Mouse (Mus musculus): ENCODE measurements around the gene Zfpm1. TPM values are rescaled to one million over a fixed set of nuclear protein-coding genes. Genes with fewer than 3 reads are reported as not detected.

The Zfpm1 gene
- polyA plus RNA-seq, 1 experiment from 2014 or later: 1.1 TPM

DNA sequence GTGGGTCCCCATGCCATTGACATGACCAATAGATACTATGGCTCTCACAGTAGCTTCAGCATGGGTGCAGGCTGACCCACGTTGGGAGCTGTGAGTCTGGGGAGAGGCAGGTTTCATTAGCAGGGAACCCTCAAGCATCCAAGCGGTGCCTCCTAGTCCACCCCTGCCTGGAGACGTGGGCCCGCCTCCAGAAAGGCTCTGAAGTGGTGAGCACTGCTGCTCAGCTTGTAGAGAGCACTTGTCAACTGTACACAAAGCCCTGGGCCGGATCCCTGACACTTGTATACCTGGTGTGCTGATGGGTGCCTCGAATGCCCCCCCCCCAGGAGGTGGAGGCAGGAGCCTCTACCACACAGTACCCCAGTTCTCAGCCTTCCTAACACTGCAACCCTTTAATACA, 21.5 kb downstream of the Zfpm1 start:
- no peak overlapping the region for H3K9ac ChIP-seq
- H3K4me2 ChIP-seq: no peak overlapping the region
- no peak for ATAC-seq (ENCODE audit: insufficient number of reproducible peaks, low FRiP score, low TSS enrichment, low read depth)
- no peak overlapping the region for H3K4me3 ChIP-seq
- 60% methylated on average over 6 of the region's 6 CpGs for WGBS
- no peaks in the 10 kb centered on the region for H3K36me3 ChIP-seq
- H3K4me1 ChIP-seq: peaks cover 3% of the 10 kb centered on the region
- no peaks in the 10 kb centered on the region for H3K27me3 ChIP-seq
- H3K9me3 ChIP-seq: no peaks in the 10 kb centered on the region
- H3K27ac ChIP-seq: no peak overlapping the region

DNA sequence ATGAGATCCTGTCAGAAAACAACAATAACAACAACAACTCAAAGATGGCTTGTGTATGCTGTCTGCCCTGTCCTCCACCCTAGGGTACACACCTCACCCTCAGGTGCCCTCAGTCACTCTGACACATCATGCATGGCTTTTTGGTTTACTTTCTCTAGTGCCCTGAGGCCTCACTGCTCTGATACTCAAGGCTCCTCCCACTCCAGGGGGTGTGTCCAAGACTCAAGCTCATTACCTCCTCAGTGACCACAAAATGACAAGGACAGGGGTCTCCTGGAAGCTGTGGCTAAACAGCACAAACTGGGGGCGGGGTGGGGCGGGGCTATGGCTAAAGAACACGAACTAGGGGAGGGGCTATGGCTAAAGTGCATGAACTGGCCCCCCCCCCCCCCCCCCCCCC, 22.1 kb downstream of the Zfpm1 start:
- Histone ChIP-seq H3K4me1 (peaks cover 3% of the 10 kb centered on the region), H3K9ac (no peak overlapping the region), H3K27me3 (no peaks in the 10 kb centered on the region), H3K4me2 (no peak overlapping the region), H3K27ac (no peak overlapping the region), H3K4me3 (no peak overlapping the region), H3K9me3 (no peaks in the 10 kb centered on the region), H3K36me3 (peaks cover 5% of the 10 kb centered on the region; the same call in 1 of the 2 replicates)
- WGBS: 23% methylated on average over 3 of the region's 3 CpGs
- ATAC-seq (ENCODE audit: insufficient number of reproducible peaks, low FRiP score, low TSS enrichment, low read depth): no peak

DNA sequence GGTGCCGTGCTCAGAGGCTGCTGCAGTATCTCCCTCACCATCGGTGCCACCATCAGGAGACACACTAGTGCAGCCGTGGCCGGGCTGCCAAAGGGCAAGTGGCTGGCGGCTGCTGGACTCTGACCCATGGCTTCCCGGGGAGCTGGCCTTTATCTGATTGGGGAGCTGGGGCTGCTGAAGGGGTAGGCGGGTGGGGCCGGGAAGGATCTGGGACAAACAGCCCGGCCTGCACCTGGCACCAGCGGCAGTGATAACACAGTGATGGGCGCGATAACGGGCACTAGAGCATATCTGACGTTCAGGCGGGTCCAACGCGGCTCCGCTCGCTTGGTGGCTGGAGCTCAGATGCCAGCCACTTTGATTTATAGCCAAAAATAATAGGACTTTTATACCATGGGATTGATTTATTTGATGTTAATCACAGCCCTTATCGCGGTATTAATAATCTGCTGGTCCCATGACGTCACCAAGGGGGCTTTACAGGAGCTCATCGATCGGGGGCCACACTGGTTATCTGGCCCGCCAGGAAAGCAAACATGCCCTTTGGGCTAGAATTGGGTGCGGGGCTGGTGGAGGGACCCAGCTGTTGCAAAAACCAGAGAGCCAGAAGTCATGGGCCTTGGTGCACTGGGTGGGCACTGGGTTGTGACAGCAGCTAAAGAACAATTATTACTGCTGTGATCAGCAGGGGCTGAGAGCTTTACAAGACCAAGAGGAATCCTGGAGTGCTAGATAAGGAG, 24.9 kb downstream of the Zfpm1 start:
- ATAC-seq (ENCODE audit: insufficient number of reproducible peaks, low FRiP score, low TSS enrichment, low read depth): no peak
- Histone ChIP-seq H3K27me3 (no peaks in the 10 kb centered on the region), H3K36me3 (peaks cover 7% of the 10 kb centered on the region; the same call in 1 of the 2 replicates), H3K9ac (no peak overlapping the region), H3K27ac (no peak overlapping the region), H3K4me2 (no peak overlapping the region), H3K4me3 (no peak overlapping the region), H3K9me3 (no peaks in the 10 kb centered on the region), H3K4me1 (peaks cover 3% of the 10 kb centered on the region)
- WGBS: 84% methylated on average over 26 of the region's 26 CpGs

DNA sequence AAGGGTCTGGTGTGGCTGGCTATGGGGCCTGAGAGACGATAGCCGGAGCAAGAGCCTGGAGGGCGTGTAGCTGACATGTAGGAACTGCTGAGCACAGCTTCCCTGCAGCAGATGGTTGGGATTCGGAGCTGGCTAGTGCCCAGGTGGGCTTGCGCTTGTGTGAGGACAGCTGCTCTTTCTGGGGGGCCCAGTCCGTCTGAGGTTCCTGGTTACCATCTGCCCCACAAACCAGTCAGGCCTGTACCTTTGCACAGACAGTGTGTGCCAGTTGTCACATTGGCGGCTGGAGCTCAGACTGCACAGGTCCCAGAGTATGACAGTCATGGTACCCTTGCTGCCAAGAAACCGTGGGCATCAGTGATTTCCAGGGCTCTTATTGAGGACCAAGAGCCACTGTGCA, 25.9 kb downstream of the Zfpm1 start:
- Histone ChIP-seq H3K9me3 (no peaks in the 10 kb centered on the region), H3K36me3 (peaks cover 7% of the 10 kb centered on the region; the same call in 1 of the 2 replicates), H3K9ac (no peak overlapping the region), H3K27ac (no peak overlapping the region), H3K27me3 (no peaks in the 10 kb centered on the region), H3K4me3 (no peak overlapping the region), H3K4me1 (peaks cover 1% of the 10 kb centered on the region), H3K4me2 (no peak overlapping the region)
- 74% methylated on average over 8 of the region's 8 CpGs for WGBS
- ATAC-seq (ENCODE audit: insufficient number of reproducible peaks, low FRiP score, low TSS enrichment, low read depth): no peak

DNA sequence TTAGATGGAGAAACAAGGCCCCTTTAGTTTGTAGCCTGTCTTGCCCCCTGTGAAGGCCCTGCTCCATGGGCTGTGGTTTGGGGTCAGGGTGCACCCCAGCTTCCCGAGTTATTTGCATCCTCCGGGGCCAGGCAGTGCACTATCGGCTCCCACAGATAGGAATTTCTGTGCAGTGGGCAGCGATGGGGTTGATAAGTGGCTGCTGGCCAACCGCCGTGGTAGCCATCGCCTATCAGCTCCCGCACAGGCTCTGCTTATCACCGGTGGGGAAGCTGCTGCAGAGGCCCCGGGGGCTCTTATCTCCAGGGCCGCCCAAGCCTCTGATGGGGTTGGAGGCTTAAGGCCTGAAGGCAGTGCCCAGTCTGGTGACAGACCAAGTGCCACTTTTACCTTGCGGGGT, 27.3 kb downstream of the Zfpm1 start:
- Histone ChIP-seq H3K4me2 (no peak overlapping the region), H3K9me3 (no peaks in the 10 kb centered on the region), H3K9ac (no peak overlapping the region), H3K36me3 (peaks cover 7% of the 10 kb centered on the region; the same call in 1 of the 2 replicates), H3K27ac (no peak overlapping the region), H3K4me1 (peaks cover 3% of the 10 kb centered on the region; the same call in 1 of the 2 replicates), H3K4me3 (no peak overlapping the region), H3K27me3 (no peaks in the 10 kb centered on the region)
- no peak for ATAC-seq (ENCODE audit: insufficient number of reproducible peaks, low FRiP score, low TSS enrichment, low read depth)
- 85% methylated on average over 12 of the region's 12 CpGs for WGBS

DNA sequence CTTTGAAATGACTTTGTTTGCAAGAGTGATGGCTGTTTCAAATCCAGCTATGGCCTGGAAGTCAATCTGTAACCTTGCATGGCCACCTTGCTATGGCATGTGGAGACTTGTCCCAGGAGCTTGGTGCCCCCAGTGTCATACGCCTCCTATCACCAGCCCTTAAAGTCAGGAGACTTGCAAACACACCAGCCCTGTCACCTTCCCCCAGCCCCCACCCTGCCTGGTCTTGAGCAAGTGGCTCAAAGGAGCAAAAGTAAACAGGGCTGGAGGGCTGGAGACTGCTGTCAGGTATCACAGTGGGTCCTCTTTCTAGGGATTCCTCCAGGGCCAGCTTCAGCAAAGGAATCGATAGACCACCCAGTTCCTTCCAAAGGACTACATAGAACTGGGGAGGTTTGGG, 29.2 kb downstream of the Zfpm1 start:
- no peaks in the 10 kb centered on the region for H3K9me3 ChIP-seq
- WGBS: 93% methylated on average over 2 of the region's 2 CpGs
- H3K4me3 ChIP-seq: no peak overlapping the region
- H3K36me3 ChIP-seq: peaks cover 7% of the 10 kb centered on the region; the same call in 1 of the 2 replicates
- no peak for ATAC-seq (ENCODE audit: insufficient number of reproducible peaks, low FRiP score, low TSS enrichment, low read depth)
- H3K27me3 ChIP-seq: no peaks in the 10 kb centered on the region
- H3K4me2 ChIP-seq: no peak overlapping the region
- no peak overlapping the region for H3K9ac ChIP-seq
- peaks cover 3% of the 10 kb centered on the region; the same call in 1 of the 2 replicates for H3K4me1 ChIP-seq
- H3K27ac ChIP-seq: no peak overlapping the region

DNA sequence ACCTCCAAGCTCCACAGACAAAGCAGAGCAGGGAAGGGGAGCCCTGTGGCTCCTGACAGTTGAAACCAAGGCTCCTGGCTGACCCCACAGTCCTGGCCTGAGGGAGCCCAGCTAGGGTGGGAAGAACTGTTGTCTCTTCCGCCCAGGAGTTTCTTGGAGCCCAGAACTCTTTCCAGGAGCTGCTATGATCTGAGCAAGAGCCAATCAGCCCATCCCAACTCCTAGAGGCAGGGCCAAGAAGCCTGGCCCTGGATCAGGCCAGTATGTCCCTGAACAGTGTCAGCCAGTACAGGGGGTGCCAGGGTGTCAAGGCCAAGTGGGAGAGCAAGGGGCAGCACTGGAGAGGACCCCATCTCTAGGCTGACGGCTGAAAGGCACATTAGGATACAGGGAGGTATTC, 30.6 kb downstream of the Zfpm1 start:
- H3K36me3 ChIP-seq: peaks cover 7% of the 10 kb centered on the region; the same call in 1 of the 2 replicates
- no peak overlapping the region for H3K27ac ChIP-seq
- WGBS: 71% methylated on average over 2 of the region's 2 CpGs

DNA sequence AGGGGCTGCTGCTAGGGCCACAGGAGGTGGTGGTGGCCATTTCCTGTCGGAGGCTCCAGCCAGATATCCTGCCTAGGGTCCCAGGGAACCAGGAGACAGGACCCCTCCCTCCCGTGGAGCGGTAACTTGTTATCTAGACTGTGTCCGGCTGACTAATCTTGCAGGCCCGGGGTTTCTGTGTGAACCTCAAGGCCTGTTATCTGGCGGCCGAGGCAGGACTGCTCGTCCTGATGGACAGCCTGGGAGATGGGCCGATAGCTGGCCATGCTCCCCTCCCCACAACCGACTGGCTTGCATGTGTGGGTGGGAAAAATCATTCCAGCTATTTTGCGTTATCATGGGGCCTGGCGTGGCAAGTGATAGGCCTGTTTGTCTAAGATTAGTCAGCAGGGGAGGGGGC, 31.4 kb downstream of the Zfpm1 start:
- WGBS: 59% methylated on average over 12 of the region's 12 CpGs

More for the DNA sequence above, 30.6 kb downstream of the Zfpm1 start:
- H3K9me3 ChIP-seq: no peaks in the 10 kb centered on the region
- no peak overlapping the region for H3K4me2 ChIP-seq
- no peaks in the 10 kb centered on the region for H3K27me3 ChIP-seq
- no peak overlapping the region for H3K4me3 ChIP-seq
- ATAC-seq (ENCODE audit: insufficient number of reproducible peaks, low FRiP score, low TSS enrichment, low read depth): no peak
- H3K4me1 ChIP-seq: peaks cover 6% of the 10 kb centered on the region; the same call in 1 of the 2 replicates
- no peak overlapping the region for H3K9ac ChIP-seq

DNA sequence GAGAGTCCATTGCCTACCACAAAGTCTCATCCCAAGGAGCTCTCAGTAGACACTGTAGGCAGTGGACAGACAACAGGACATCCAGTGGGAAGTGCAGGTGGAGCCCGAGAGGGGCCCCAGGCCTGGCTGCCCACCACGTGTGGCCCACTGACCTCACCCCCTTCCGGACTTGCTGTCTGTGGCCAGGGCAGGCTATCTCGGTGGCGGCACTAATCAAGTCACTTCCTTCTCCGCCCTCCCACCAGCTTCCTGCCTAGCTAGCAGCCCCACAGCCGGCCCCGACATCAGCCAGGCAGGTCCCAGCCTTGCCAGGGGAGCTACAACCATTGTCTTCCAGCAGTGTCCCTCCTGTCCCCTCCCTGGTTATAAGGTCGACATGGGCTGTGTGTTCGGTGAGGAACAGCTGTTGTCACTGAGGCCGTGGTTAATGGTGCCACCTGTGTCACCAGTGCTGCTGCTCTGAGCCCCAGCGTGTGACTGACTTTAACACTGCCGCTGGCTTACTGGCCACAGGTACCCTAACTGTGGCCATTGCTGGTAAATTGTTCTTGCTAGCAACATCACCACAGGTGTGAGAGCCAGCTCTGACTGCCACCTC, 33.1 kb downstream of the Zfpm1 start:
- H3K4me3 ChIP-seq: no peak overlapping the region
- H3K27ac ChIP-seq: no peak overlapping the region
- WGBS: 53% methylated on average over 13 of the region's 13 CpGs
- no peak for ATAC-seq (ENCODE audit: insufficient number of reproducible peaks, low FRiP score, low TSS enrichment, low read depth)
- no peaks in the 10 kb centered on the region for H3K27me3 ChIP-seq
- no peak overlapping the region for H3K9ac ChIP-seq
- H3K4me2 ChIP-seq: no peak overlapping the region
- no peaks in the 10 kb centered on the region for H3K36me3 ChIP-seq
- H3K4me1 ChIP-seq: 0 out of 2 replicates have a peak, but pooled peaks cover 6% of the 10 kb centered on the region
- no peaks in the 10 kb centered on the region for H3K9me3 ChIP-seq

More for the DNA sequence above, 31.4 kb downstream of the Zfpm1 start:
- no peaks in the 10 kb centered on the region for H3K9me3 ChIP-seq
- H3K27ac ChIP-seq: no peak overlapping the region
- no peaks in the 10 kb centered on the region for H3K27me3 ChIP-seq
- ATAC-seq (ENCODE audit: insufficient number of reproducible peaks, low FRiP score, low TSS enrichment, low read depth): no peak
- H3K4me3 ChIP-seq: no peak overlapping the region
- H3K36me3 ChIP-seq: peaks cover 7% of the 10 kb centered on the region; the same call in 1 of the 2 replicates
- peaks cover 6% of the 10 kb centered on the region; the same call in 1 of the 2 replicates for H3K4me1 ChIP-seq
- H3K4me2 ChIP-seq: no peak overlapping the region
- no peak overlapping the region for H3K9ac ChIP-seq

DNA sequence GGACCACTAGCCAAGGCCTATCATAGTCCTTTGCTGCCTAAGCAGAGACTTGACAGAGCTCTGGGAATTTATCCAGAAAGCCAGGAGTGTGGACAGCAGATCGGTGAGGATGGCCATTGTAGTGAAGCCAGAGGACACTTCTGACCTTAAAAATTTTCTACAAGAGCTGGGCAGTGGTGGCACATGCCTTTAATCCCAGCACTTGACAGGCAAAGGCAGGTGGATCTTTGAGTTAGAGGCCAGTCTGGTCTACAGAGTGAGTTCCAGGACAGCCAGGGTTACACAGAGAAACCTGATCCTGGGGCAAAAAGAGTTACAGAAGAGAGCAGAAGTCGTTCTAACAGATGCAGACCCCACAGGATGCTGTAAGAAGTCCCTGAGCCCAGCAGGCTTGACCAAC, 34.5 kb downstream of the Zfpm1 start:
- H3K27ac ChIP-seq: no peak overlapping the region
- H3K9ac ChIP-seq: no peak overlapping the region
- ATAC-seq (ENCODE audit: insufficient number of reproducible peaks, low FRiP score, low TSS enrichment, low read depth): no peak
- no peak overlapping the region for H3K4me3 ChIP-seq
- 50% methylated on average over 2 of the region's 2 CpGs for WGBS
- no peaks in the 10 kb centered on the region for H3K27me3 ChIP-seq
- no peak overlapping the region for H3K4me2 ChIP-seq
- no peaks in the 10 kb centered on the region for H3K9me3 ChIP-seq
- H3K4me1 ChIP-seq: 0 out of 2 replicates have a peak, but pooled peaks cover 6% of the 10 kb centered on the region
- no peaks in the 10 kb centered on the region for H3K36me3 ChIP-seq

DNA sequence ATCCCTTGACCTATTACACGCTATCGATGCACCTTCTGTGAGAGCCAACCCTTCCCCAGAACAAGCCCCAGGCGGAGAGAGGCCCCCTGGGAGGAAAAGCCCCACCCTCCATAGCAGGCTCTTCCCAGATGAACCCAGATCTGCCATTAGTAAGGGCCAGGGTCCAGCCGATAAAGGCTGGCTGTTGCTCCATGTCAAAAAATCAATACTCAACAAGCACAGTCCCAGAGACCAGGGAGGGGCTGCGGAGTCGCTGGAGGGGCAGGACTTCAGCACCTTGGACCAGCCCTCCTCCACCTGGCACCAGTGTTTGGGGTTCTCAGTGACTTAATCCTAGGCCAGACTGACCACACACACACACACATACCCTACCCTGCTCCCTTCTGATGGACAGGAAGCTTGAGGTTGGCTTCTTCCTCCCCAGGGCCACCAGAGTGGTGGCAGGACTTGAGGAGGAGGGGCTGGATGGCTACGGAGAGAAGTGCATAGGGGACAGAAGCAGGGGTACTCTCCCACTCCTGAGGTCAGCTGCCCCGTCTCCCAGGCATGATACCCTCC, 36.1 kb downstream of the Zfpm1 start:
- Histone ChIP-seq H3K27ac (no peak overlapping the region), H3K4me3 (no peak overlapping the region), H3K4me2 (no peak overlapping the region), H3K27me3 (no peaks in the 10 kb centered on the region), H3K36me3 (no peaks in the 10 kb centered on the region), H3K4me1 (0 out of 2 replicates have a peak, but pooled peaks cover 6% of the 10 kb centered on the region), H3K9ac (no peak overlapping the region), H3K9me3 (no peaks in the 10 kb centered on the region)
- whole genome bisulfite sequencing: 64% methylated on average over 8 of the region's 8 CpGs
- no peak for ATAC-seq (ENCODE audit: insufficient number of reproducible peaks, low FRiP score, low TSS enrichment, low read depth)

All from limb, embryonic 15.5 days (tissue).